Mouse (Mus musculus) kidney, postnatal 14 days (tissue): ENCODE results near the gene Smg6.

Experiments used
- DNase-seq: peaks from one replicate; pipeline ENCODE4 v3.0.0; 2022; ENCODE audit warnings: mixed read lengths

The Smg6 gene

GRCm38 (mm10) chr11:74930391-74930790, 4.8 kb downstream of the Smg6 start:
- DNase-seq: no peak

DNA sequence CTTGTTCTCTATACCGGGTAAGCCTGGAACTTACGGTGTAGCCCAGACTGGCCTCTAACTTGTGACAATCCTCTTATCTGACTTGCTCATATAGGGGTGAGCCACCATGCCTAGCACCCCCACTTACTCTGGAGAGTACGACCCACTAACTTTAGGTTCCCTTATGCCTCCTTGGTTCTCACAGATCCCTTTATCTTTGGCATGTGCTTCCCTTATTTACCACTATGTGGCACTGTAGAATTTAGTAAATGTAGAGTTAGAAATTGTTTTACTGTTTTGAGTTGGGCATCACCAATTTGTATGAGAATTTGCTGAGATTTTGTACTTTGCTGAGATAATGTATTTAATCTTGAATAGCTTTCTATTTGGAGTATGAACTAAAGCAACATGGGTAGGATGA, 20.7 kb downstream of the Smg6 start:
- DNase-seq: peak; percentile 50

DNA sequence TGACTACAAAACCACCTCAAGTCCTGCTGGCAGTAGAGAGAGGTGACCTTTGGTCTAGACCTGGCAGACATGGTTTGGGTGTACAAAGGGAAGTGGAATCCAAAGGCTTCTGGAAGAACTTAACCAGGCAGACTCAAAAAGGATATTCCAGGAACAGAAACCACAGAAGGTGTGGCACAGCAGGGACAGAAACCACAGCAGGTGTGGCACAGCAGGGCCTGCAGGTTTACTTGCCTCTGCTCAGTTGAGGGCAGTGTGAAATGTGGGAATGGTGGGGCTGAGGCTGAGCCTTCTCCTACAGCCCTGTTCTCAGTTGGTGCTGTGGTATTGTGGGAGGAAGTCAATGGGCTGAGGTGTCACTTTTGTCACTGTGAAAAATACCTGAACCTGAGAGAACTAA, 29.3 kb downstream of the Smg6 start:
- peak; percentile 30 for DNase-seq

DNA sequence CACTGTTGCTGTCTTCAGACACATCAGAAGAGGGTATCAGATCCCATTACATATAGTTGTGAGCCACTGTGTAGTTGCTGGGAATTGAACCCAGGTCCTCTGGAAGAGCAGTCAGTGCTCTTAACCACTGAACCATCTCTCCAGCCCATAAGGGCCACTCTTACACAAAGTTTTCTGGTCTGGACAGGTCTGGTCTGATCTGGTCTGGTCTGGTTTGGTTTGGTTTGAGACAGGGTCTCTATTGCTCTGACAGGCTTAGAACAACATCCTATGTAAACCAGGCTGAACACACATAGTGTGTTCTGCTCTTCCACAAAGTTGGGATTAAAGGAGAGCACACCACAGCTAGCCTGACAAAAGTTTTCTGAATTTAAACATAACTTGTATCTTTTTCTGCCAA, 30.4 kb downstream of the Smg6 start:
- DNase-seq: no peak

- DNase-seq: peak; percentile 8
Measured at GRCm38 (mm10) chr11:74957600-74957999, 32.0 kb downstream of the Smg6 start.

DNA sequence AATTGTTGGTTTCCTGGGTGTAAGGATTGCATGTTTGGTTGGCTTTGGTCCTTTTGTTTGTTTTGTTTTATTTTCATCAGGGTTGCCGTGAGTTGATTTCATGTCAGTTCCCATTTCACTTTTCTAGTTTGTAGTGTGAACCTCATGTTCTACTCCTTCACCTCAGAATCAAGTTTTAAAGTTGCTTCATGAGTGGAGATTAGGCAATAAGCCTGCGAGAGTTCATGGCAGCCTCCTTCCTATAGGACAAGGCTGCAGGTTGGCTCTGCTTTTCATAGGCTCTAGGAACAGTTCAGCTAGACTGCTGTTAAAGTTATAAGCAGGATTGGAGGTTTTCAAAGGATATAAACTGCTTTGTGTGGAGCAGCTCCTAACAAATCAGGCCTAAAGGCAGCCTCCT, 33.9 kb downstream of the Smg6 start:
- DNase-seq: no peak

DNA sequence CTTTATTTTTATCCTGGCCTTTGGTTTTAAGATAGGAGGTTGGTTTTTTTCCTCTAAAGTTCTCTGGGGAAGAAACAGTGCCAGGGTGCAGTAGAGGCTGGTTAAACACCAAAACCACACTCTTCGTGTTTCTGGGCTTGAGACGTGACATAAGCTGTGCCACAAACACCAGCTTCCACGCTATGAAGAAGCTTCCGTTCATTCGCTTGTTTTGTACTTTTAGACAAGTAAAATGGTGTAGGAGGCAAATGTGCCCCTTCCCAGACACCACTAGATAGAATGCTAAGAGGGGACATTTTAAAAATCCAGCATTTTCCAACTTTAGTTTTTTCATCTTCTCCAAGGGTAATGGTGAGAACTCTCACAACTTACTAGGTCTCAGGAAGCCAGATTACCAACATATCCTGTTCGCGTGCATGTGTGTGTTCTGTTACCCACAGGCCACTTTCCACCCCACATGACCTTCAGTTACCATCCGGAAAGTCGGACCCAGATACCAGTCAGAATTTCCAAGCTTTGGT, 34.5 kb downstream of the Smg6 start:
- no peak for DNase-seq

DNA sequence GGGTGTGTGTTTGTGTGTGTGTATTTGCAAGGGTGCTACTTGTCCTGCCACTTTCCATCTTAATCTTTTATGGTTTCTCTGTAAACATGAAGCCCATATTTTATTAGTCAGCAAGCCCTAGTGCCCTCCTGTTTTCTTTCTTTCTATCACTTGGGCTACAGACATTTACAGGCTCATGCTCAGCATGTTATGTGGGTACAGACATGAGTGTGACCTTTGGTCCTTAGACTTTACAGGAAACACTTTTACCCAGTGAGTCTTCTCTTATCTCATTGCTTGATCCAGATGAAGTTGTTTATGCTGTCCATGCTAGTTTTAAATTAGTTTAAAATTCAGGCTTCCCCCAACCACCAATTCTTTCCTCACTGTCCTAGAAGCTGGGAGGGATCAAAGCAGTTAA, 36.3 kb downstream of the Smg6 start:
- DNase-seq: no peak

GRCm38 (mm10) chr11:74962846-74963407, 37.3 kb downstream of the Smg6 start:
- DNase-seq: no peak

- no peak for DNase-seq
Measured at GRCm38 (mm10) chr11:74965516-74965915, 39.9 kb downstream of the Smg6 start.

DNA sequence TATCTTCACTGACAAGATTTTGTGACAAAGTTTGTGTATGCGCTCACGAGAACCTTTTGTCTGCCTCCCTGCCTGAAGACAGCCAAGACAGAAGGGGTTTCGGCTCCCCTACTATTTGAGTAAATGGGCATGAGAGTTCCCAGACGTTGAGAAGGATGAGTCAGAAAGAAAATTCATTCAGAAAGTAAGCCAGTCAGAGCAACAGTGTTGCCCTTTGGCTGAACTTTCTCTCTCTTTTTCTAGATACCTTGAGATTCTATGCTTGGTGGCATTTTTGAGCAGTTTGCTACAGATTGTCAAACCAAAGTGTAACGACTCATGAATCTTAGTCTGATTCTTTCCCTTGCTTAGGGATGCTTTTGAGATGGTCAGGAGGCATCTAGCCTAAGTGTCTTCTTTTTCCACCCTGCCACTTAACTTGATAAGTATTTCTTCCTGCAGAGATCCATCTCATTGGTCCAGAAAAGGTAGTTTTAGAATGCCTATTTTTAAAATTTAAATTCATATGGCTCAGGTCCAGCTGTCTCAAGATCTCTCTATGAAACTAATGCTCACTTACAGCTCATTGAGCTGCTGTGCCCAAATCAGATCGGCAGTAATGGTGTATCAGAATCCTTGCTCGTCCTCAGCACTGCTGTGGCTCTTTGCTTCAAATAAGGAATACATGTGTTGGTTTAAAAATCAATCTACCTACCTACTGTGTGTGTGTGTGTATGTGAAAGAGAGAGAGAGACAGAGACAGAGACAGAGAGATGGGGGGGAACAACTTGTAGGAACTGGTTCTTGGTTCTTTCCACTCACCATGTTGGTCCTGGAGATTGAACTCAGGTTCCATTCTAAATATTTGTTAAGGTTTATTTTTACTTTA, 47.9 kb downstream of the Smg6 start:
- DNase-seq: no peak

GRCm38 (mm10) chr11:74974615-74975014, 49.0 kb downstream of the Smg6 start:
- DNase-seq: no peak

- no peak for DNase-seq
Measured at GRCm38 (mm10) chr11:74976835-74977687, 51.4 kb downstream of the Smg6 start.

- peak; percentile 82 for DNase-seq
Measured at GRCm38 (mm10) chr11:74981464-74981863, 55.8 kb downstream of the Smg6 start.

- no peak for DNase-seq
Measured at GRCm38 (mm10) chr11:74982241-74982640, 56.6 kb downstream of the Smg6 start.

DNA sequence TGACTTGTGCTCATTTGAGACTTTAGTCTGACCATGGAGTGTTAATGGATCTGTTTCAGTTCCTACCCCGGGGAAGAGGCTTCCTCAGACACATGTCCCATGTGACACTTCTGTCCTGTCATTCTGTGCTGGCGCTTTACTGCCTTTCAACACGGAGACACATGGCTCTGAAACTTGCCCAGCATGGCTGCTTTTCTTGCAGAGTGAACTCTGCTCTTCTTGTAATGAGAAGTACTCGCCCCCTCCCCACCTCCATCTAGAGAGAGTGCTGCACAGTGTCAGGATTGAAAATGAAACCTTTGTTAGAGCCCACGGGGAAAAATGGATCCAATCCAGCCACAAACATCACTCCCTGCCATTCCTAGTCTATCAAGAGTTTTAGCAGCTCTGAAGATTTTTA, 62.5 kb downstream of the Smg6 start:
- DNase-seq: no peak

- peak; percentile 21 for DNase-seq
Measured at GRCm38 (mm10) chr11:74989047-74989446, 63.4 kb downstream of the Smg6 start.

GRCm38 (mm10) chr11:74990501-74990900, 64.9 kb downstream of the Smg6 start:
- no peak for DNase-seq

- DNase-seq: no peak
Measured at GRCm38 (mm10) chr11:74991290-74991689, 65.7 kb downstream of the Smg6 start.

- peak; percentile 39 for DNase-seq
Measured at GRCm38 (mm10) chr11:74992427-74992987, 66.9 kb downstream of the Smg6 start.

DNA sequence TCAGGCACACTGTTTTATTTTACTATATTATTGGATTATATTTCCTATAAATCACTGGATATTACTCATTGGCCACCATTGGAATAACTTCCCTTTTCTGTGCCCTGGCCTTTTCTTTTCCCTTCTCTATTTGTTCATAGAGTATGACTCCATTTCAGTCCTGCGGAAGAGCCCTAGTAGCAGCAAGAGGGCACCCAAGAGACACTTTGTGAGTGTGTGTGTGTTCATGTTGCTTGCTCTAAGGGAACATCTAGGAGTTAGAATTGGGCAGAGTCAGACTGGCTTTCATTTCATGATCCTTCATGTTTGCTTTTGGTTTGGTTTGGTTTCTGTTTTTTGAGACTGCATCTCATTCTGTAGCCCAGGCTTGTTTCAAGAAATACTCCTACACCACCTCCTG, 68.5 kb downstream of the Smg6 start:
- DNase-seq: no peak

- DNase-seq: no peak
Measured at GRCm38 (mm10) chr11:74994856-74995255, 69.2 kb downstream of the Smg6 start.

- DNase-seq: no peak
Measured at GRCm38 (mm10) chr11:74996482-74996881, 70.9 kb downstream of the Smg6 start.
